Mouse (Mus musculus): ENCODE data around the gene Atp1a1.

Atp1a1 gene

DNA sequence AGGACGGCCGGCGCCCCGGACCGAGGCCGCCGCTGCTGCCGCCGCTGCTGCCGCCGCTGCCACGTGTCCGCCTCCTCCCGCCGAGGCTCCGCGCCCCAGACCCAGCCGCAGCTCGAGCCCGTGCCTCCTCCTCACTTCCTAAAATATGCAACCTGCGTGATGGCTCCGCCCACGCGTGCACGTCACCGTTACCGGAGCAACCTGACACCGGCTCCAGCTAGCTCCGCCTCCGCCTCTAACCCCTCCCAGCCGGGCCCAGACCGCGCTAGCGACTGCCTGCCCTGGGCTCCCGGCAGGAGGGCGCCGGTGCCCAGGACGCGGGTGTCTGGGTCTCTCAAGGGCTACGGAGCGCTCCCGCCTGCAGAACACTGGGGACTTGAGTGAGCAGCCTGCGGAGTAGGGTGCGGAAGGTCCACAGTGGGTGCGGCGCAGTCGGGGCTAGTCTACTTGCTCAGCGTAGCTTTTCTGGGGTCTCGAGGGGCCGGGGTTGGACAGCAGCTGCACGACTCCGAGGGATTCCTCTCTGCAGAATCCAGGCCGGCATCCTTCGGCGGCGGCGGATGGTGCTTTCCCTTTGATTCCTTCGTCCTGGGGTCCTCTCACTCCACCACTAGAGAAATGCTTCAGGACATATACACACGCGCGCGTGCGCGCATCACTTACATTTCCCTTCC lies at the start of gene Atp1a1:
Gene Atp1a1, minus strand, starts transcription at position 135 of the 674 bp plus-strand sequence.
- peak; percentile 98 for DNase-seq (ENCODE audit: low spot score)

DNA sequence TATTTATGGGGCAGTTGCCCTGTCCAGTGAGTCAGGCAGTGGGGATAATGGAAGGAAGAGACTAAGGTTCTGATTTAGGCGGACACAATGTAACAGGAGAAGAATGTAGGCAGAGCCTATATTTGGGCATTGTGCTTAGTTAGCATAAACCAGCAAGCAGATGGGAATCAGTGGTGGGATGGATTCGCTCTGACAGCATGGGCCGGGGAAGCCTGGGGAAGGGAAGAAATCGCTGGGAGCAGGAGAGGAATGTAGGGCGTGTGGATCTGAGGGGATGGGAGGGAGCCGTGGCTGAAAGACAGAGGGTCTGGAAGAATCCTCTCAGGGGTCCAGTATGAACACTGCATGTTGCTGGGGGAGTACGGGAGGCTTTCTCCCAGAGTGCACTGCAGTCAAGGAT lies 49.0 kb upstream of the Atp1a1 start:
- no peak for DNase-seq (ENCODE audit: low spot score)

DNA sequence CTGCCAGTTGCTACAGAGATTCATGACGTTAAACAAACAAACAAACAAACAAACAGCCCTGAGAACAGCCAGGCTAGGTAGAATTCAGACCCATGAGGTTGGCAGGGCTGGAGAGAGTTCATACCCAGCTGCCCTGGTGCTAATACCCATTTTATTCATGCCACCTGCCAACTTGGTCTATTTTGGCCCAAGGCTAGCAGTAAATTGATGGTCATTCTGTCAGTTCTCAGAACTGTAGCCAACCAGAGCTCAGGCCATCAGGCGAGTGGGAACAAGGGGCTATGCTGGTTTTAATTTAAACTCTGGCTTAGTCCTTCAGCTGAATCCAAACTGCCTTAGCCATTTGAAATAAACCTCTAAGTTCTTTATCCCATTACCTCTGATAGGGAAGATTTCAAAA lies 48.5 kb upstream of the Atp1a1 start:
- no peak for DNase-seq (ENCODE audit: low spot score)

DNA sequence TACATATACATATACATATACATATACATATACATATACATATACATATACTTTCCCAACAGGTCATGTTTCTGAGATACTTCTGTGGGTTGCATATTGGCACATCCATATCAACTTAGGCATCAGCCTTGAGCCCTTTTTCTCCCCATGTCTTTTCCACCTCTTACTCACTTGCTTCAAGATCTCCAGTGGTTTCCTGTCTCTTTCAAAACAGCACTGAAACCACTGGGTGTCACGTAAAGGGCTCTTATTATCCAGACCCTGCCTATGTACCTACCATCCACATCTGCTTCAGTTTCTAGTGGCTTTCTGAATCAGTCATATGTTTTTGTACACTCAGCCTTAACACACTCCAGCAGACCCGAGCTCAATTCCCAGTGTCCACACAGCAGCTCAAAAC lies 45.8 kb upstream of the Atp1a1 start:
- DNase-seq (ENCODE audit: low spot score) = no peak

DNA sequence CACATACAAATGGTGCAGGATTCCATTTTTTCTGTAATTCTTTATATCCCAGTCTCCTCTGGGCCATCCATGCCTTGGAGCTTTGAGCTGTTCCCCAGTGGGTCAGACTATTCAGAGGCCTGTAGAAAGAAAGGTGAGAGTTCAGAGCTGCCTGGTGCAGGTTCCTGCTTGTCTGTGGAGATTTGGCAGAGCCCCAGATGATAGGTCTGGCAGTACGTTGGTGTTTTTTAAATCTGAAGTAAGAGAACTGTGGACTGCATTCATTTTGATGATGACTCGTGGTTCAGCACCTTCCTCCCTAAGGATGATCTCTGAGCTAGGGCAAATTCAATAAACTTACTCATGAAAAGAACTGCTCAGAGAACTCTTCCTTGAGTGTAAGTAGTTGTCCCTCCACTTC lies 44.8 kb upstream of the Atp1a1 start:
- DNase-seq (ENCODE audit: low spot score) = no peak

DNA sequence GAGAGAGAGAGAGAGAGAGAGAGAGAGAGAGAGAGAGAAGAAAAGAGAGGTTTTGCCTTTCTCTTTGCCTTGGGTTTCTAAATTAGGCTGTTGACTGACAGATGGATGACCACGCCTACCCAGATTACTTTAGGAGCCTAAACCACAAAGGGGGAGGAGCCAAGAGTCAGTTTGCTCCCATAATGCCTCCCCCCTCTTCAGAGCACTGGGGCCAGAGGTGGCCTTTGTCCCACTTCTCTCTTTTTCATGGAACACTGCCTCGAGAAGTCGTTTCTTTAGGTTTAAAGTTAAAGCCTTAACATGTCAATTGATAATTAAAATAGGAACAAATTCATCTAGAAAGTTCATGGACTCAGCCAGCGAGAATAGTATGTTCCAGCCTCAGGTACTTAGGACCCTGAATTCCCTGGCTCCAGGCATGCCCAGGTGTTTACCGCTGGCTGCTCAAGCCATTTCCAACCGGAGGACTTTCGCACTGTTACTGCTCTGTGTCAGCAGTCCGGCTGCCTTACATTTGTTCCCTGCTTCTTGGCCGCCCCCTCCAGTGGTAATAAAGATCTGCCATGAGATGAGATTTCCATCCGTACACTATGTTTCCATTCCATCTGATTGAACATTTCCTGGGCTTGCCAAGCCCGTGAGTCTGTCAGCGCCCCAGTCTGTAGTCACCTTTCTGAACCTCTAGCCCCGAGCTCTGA lies 43.8 kb upstream of the Atp1a1 start:
- peak; percentile 28 for DNase-seq (ENCODE audit: low spot score)

DNA sequence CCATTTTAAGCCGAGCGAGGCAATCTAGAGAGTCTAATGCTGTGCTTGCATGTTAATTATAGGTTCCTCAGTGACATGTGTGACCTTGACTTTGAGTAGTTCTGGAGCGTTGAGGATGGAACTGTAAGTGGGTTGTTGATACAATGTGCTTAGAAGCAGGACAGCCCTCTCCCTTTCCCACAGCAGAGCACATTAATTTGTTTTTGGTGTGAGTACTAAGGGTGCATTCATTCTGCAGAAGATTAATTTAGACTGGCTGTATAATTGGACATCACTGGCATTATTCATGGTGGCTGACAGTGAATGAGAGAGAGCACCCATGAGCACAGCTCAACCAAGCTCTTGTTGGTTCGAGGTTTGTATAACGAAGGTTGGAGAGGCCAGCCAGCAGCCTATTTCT lies 42.3 kb upstream of the Atp1a1 start:
- no peak for DNase-seq (ENCODE audit: low spot score)

DNA sequence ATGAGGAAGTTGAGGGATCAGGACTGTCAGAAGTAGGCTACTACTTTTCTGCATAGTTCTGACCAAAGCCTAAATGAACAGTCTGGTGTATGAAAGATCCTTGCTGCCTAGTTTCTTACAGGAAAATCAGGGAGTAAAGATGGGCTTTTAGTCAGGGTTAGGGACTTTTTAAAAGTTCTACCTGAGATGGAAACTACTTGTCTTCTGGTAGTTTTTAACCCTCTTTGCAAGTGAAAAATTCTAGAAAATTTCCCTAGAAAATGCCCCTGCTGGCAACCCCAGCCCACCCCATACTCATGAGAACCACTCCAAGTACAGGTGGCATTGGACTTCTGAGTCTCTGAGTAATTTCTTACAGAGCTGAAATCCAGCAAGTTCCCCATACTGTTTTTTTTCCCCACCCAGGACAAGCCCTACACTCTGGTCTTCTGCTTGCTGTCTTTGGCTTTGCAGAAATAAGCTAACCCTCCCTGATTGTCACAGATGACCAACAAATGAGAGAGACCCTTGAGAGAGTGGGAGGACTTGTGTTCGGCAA lies 41.2 kb upstream of the Atp1a1 start:
- no peak for DNase-seq (ENCODE audit: low spot score)

DNA sequence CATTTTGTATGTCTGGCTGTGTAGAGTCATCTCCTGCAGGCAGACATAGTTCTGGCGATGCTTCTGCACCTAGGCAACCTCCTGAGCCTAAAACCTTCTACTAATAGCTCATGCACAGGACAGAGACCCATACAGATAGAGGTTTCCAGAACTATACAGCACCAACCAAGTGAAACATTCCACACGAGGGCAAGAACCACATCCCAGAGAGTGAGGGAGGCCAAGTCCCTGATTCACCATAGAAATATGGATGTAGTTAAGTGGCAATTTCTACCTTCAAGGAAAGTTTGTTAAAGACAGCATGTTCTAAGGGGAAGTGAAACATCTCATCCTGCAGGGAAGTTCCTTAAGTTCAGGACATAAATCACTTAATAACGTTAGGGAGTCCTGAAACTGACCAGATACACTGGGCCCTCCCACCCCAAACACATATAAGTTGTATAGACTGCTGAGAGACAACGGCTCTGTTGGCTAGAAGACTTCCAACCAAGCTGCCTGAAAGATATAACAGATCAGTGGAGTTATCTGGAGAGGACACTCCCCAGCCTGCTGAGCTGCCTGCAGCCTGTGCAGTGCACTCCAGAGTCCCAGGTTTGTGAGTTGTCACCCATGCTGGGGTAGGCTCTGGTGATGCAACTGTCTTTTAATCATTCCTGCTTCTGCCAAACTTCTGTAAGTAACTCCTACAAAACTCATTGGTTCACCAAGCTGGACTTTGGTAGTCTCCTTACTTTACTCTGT lies 39.7 kb upstream of the Atp1a1 start:
- DNase-seq (ENCODE audit: low spot score) = no peak

DNA sequence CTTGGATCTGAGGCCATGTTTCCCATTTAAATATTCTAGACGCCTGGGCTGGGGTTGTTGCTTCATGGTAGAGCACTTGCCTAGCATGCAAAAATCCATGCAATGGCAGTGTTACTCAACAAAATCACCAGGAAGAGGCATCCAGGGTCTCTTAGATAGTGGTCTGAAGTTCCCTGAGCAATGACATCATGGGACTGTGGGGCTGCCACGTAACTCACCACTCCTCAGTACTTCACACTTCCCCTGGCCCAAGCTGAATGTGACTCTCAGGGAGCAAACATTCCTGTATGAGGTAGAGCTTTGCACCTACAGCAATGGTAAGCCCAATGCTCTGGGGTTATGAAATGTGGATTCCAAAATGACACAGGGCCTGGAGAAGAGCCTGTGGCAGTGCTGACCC lies 38.8 kb upstream of the Atp1a1 start:
- no peak for DNase-seq (ENCODE audit: low spot score)

DNA sequence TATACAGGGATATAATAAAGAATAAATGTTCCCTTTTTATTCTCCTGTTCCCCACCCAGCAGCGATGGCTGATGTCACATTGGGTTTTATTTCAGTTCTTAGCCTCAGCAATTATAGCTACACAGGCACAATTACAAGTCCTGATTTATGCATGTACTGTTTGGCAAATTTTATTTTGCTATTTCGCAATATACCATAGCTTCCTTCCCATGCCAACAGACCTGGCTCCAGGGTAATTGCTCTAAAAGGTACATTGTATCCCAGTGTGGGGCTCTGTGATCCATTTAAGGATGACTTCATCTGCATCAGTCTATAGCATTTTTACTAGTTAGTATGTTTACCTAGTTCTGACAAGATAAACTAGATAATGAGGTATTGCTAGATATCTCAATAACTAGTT lies 33.7 kb upstream of the Atp1a1 start:
- no peak for DNase-seq (ENCODE audit: low spot score)

DNA sequence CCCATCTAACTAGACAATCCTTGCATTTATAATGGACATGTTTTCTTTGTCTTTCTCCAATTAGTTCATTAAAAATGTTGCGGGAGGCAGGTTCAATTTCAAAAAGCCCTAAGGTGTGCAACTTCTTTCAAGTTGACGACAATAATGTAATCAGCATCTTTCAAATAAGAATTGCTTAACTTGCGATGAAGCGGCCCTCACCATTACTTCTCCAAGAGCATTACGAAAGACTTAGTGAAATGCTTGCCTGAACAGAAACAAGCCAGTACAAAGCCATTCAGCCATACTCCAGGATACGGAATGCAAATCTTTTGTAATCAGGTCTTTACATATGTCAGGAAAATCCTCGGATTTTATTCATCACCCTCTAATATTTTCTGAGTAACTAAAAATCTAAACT lies 32.0 kb upstream of the Atp1a1 start:
- no peak for DNase-seq (ENCODE audit: low spot score)

DNA sequence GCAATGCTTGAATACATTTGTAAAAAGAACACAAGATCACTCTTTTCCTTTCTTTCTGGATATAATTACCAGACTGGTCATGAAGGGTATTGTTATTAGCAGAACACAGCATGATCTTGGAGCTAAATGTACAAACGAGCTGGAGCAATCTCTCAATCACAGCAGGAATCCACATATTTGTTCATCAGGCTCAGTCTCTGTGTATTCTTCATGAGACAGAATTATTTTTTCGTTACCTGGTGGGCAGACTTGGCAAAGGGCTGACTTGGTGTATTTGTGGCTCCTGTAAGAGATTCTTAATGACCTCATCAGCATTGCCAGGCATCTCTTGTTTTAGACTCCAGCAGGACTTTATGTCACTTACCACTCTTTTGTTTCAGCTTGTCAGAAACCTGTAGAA lies 31.6 kb upstream of the Atp1a1 start:
- DNase-seq (ENCODE audit: low spot score) = no peak

DNA sequence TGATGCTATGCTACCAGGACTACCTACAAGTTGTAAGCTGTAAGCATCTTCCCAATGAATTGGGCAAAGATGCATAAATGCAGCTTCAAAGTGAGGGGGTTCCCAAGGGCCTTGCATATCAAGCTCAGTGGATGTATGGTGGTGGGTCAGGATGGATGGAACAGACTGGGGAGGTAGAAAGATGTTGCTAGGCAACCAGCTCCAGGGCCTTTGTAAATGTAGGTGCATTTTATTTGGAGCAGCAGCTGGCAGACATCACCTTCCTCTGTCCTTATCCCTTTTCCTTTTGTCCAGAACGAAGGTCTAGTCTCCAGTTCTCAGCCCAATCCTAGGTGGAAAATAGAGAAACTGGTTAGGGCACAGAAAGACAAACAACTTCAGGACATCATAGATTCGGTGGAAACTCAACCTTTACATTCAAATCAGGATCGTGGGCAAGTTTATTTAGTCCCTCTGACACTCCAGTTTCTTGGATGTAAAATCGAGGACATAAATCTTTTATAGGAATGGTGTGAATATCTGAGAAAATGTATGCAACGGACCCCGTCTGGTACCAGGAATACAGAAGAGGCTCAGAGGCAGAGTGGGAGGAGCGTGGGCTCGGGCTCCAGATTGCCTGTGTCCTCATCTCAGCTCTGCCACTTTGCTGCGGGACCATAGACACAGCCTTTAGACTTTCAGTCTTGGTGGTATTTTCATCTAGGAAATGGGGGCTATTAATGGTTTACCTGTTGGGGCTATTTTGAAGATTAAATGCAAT lies 29.8 kb upstream of the Atp1a1 start:
- DNase-seq (ENCODE audit: low spot score) = no peak

DNA sequence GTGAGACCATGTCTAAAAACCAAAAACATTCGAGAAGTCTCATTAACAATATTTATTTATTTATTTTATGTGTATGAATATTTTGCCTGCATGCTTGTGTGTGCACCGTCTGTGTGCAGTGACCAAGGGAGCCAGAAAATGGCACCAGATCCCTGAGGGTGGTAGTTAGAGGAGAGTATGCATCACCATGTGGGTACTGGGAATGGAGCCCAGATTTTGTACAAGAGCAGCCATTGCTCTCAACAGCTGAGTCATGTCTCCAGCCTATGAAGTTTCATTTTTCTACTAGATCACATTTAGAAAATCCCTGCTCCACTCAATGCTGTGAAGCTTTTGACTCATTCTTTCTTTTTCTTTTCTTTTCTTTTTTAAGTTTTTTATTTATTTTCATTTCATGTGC lies 23.8 kb upstream of the Atp1a1 start:
- no peak for DNase-seq (ENCODE audit: low spot score)

DNA sequence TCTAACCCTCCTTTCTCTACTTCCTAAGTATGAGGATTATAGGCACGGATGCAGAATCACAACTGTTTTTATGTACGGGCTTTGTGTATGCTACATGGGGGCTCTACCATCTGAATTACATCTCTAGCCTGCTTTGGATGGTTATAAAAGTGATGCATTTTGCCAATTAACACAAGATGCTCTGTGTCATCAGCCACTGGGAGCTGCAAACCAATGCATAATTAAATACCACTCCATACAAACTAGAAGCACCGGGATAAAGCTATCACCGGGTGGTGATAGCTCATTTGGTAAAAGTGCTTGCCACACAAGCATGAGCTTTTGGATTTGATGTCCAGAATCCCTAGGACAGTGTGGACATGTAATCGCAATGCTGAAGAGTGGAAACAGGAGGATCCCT lies 19.8 kb upstream of the Atp1a1 start:
- no peak for DNase-seq (ENCODE audit: low spot score)

DNA sequence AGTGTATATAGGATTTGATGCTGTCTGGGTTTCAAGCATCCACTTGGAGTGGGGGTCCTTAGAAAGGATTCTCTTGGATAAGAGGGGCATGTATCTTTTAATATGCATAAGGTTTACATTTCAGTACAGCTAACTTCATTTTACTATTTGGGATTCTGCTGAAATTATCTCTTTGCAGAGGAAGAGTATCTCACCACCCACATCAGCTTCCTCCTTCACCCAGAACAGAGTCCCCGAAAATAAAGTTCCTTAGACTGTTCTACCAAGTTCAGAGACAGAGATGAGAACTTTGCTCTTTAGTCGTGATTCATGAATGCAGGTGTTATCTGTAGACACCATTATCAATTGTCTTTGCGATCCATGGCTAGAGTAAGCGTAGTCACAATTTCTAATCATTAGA lies 14.5 kb upstream of the Atp1a1 start:
- DNase-seq (ENCODE audit: low spot score) = no peak

DNA sequence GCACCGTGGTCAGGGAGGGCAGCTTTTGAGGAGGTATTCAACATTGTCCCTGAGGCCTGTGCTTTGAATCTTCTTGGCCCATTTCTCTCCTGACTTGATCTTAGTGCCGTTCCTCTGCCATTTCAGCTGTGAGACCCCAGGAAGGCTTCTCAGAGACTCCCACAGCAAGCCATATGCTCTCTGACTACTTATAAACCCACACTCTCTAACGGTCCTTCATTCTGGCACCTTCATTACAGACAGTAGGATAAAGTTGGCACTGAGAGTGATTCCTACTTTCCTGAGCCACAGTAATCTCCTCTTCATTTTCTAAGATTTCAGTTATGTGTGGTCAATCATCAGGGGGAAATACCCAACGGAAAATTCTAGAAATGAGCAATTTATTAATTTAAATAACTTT lies 14.0 kb upstream of the Atp1a1 start:
- DNase-seq (ENCODE audit: low spot score) = no peak

DNA sequence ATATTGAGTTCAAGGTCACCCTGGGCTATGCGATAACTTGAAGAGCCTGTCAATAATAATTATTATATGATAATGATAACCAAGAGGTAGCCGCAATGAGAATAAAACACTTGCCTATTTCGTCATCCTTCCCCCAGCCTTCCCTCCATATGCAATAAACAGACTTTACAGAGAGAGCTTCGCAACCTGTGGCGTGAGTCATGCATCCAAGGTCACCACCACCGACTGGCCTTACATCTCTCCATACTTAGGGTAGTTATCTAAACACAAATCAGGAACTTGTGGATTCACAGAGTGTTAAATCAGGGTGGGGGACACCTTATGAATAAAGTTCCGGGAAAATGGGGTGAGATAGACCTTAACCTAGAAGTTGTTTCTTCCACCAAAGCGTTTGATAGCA lies 13.0 kb upstream of the Atp1a1 start:
- DNase-seq (ENCODE audit: low spot score) = no peak

DNA sequence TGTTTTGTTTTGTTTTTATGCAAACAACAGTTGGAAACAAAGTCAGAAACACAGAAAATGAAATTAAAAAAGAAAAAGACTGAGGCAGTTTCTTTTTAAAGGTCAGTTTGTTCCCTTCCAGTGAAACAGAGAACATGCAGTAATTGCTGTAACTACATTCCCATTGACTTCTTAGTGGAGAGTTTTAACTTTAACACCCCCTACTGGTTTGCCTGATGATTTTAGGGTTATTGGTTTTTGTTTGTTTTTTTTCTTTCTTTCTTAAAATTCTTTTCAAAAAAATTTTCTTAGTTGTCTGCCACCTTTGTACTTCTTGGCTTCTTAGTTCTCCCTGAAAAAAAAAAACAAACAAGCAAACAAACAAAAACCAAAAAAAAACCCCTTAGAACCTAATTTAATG lies 12.5 kb upstream of the Atp1a1 start:
- no peak for DNase-seq (ENCODE audit: low spot score)

DNA sequence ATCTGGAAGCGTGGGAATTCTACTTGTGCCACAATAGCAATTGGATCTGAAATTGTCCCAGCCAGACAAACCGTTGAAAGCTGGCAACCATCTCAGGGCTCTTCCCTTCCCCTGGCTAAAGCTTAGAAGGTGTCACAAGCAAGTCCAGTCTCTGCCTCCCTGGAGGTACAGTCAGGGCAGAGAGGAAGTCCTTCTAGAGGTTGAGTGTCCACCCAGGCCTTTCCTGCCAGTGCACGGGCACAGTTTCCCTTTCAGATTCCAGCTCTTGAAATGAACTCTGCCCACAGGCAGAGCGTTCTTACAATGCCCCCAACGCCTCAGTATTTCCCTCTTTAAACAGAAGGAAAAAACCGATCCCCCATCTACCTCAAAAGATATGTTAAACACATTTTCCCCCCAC lies 11.4 kb upstream of the Atp1a1 start:
- no peak for DNase-seq (ENCODE audit: low spot score)

DNA sequence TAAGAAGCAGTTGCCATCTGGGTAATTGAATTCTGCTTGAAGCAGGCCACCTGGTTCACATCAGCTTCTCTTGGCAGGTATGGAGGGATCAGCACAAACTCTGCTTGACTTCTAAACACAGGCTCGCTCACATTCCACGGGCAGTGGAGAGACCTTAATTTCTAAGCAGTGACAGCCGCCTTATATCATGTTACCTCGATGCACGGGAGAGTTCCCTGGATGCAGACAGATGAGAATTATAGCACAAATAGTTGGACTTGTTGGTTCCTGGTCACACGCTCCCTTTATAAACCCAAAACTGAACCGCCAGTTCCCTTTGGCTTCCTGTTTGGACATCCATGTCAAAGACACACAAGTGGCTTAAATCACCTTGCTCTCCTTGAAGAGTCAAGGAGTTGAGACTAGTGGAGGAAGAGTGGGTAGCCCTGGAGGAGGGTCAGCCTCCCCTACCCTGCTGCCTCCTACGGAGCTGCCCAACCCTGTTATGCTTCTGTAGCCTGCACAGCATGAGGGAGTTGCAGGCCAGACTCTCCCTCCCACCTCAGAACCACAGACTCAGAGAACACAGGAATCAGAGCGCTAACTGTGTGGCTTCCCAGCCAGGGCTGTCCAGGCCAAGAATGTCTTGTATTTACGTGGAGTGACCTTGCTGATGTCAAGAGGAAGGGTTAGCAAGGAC lies 7.5 kb upstream of the Atp1a1 start:
- DNase-seq (ENCODE audit: low spot score) = no peak
